Comparison of ENCODE assay signal across 27 mouse cellular contexts in the genomic region with DNA sequence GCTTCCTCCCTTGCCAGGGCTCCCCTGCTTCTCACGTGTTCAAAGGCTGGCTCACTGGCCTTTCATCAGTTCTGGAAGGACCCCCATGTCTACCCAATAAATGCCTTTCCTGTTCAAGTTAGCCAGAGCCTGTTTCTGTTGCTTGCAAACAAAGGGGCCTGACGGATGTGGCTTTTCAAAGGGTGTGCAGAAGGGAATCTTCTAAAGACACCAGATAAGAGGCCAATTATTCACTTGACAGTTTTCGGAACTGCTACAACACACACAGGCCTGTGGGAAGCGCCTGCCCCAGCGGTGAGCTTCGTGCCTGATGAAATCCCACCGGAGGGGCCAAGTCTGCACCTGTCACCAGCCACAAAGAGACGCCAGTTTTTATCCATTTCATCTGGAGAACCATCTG. TPM values are rescaled to one million over a fixed set of nuclear protein-coding genes. Genes with fewer than 3 reads are reported as not detected.
DNase-seq lines count a peak whose midpoint lies in the region; ATAC-seq lines count a peak whose summit lies in the region.
"Had no signal": no experiment of that assay in that cellular context is flagged by ENCODE, and none has a peak within 500 bp of the region (broad histone marks: within the 10 kb centered on the region; RNA-seq: fewer than 3 reads in every experiment).

No protein-coding gene starts in this region.

- H3K36me3 ChIP-seq in embryonic facial prominence, embryonic 14.5 days (ENCODE audit: control insufficient read depth, insufficient read depth, low read length) = no peaks in the 10 kb centered on the region
- no peaks in the 10 kb centered on the region for H3K36me3 ChIP-seq in embryonic facial prominence, embryonic 10.5 days (replicated peaks)
- H3K36me3 ChIP-seq in hindbrain, embryonic 16.5 days (ENCODE audit: control insufficient read depth, insufficient read depth, low read length) = no peaks in the 10 kb centered on the region
- H3K36me3 ChIP-seq in hindbrain, embryonic 13.5 days = no peaks in the 10 kb centered on the region
- H3K36me3 ChIP-seq: intestine, embryonic 15.5 days; midbrain, embryonic 12.5 days; neural tube, embryonic 15.5 days; stomach, embryonic 15.5 days had no signal

- H3K4me2 ChIP-seq in embryonic facial prominence, embryonic 14.5 days (ENCODE audit: low read depth, low read length) = no peak overlapping the region
- no peak overlapping the region for H3K4me2 ChIP-seq in hindbrain, embryonic 16.5 days (ENCODE audit: low read length)
- no peak overlapping the region for H3K4me2 ChIP-seq in hindbrain, embryonic 13.5 days
- H3K4me2 ChIP-seq: heart, embryonic 11.5 days; intestine, embryonic 15.5 days; liver, embryonic 11.5 days; midbrain, embryonic 12.5 days; neural tube, embryonic 15.5 days; stomach, embryonic 15.5 days had no signal

- ATAC-seq in embryonic facial prominence, embryonic 14.5 days (ENCODE audit: low read depth) = peak; percentile 47
- peak; percentile 65 for ATAC-seq in hindbrain, embryonic 16.5 days
- no peak for ATAC-seq in hindbrain, embryonic 13.5 days (ENCODE audit: low FRiP score)
- ATAC-seq: CD4-positive, CD25-positive, alpha-beta regulatory T cell, adult 4 months; intestine, embryonic 15.5 days; lung, postnatal 0 days had no signal

- DNase-seq in embryonic facial prominence, embryonic 14.5 days (ENCODE audit: low spot score) = no peak
- DNase-seq in embryonic facial prominence, embryonic 10.5 days (ENCODE audit: low spot score) = no peak
- DNase-seq in thymus, postnatal 14 days = peak; percentile 8
- DNase-seq in thymus, adult 18-20 months = no peak
- no peak for DNase-seq in adrenal gland, postnatal 36 days
- no peak for DNase-seq in urinary bladder, postnatal 10 days (ENCODE audit: low spot score)
- DNase-seq: adrenal gland, postnatal 25 days; cerebellum, adult 11-12 months; cerebellum, postnatal 14 days; gastrocnemius, postnatal 14 days; heart, adult 11 months; kidney, adult 8-10 months; kidney, postnatal 10 days; left cerebral cortex, postnatal 4 days; liver, postnatal 0 days had no signal

- 30% methylated on average over 8 of the region's 8 CpGs for WGBS in embryonic facial prominence, embryonic 14.5 days
- WGBS in embryonic facial prominence, embryonic 10.5 days = 44% methylated on average over 8 of the region's 8 CpGs
- WGBS in hindbrain, embryonic 16.5 days = 12% methylated on average over 8 of the region's 8 CpGs
- 7% methylated on average over 8 of the region's 8 CpGs for WGBS in hindbrain, embryonic 13.5 days

- no peak overlapping the region for H3K27ac ChIP-seq in embryonic facial prominence, embryonic 14.5 days (replicated peaks; ENCODE audit: low read depth, low read length)
- no peak overlapping the region for H3K27ac ChIP-seq in embryonic facial prominence, embryonic 10.5 days (replicated peaks)
- no peak overlapping the region for H3K27ac ChIP-seq in hindbrain, embryonic 16.5 days (ENCODE audit: low read depth, low read length)
- H3K27ac ChIP-seq in hindbrain, embryonic 13.5 days = no peak overlapping the region
- H3K27ac ChIP-seq: intestine, embryonic 15.5 days; macrophage; midbrain, embryonic 12.5 days; neural tube, embryonic 15.5 days; stomach, embryonic 15.5 days had no signal

- H3K9me3 ChIP-seq in embryonic facial prominence, embryonic 14.5 days (ENCODE audit: control insufficient read depth, low read length) = no peaks in the 10 kb centered on the region
- no peaks in the 10 kb centered on the region for H3K9me3 ChIP-seq in embryonic facial prominence, embryonic 10.5 days
- H3K9me3 ChIP-seq in hindbrain, embryonic 16.5 days (ENCODE audit: control insufficient read depth, low read length) = no peaks in the 10 kb centered on the region
- no peaks in the 10 kb centered on the region for H3K9me3 ChIP-seq in hindbrain, embryonic 13.5 days
- H3K9me3 ChIP-seq: intestine, embryonic 15.5 days; midbrain, embryonic 12.5 days; neural tube, embryonic 15.5 days; stomach, embryonic 15.5 days had no signal

- H3K4me3 ChIP-seq in embryonic facial prominence, embryonic 14.5 days (ENCODE audit: low read depth, low read length) = no peak overlapping the region
- no peak overlapping the region for H3K4me3 ChIP-seq in embryonic facial prominence, embryonic 10.5 days
- H3K4me3 ChIP-seq in hindbrain, embryonic 16.5 days (ENCODE audit: low read length) = no peak overlapping the region
- no peak overlapping the region for H3K4me3 ChIP-seq in hindbrain, embryonic 13.5 days
- H3K4me3 ChIP-seq: intestine, embryonic 15.5 days; midbrain, embryonic 12.5 days; neural tube, embryonic 15.5 days; stomach, embryonic 15.5 days had no signal

- H3K9ac ChIP-seq in embryonic facial prominence, embryonic 14.5 days (ENCODE audit: low read depth, low read length) = no peak overlapping the region
- H3K9ac ChIP-seq in hindbrain, embryonic 16.5 days (ENCODE audit: low read depth, low read length) = no peak overlapping the region
- H3K9ac ChIP-seq in hindbrain, embryonic 13.5 days = no peak overlapping the region
- H3K9ac ChIP-seq: intestine, embryonic 15.5 days; liver, postnatal 0 days; midbrain, embryonic 12.5 days; neural tube, embryonic 15.5 days; stomach, embryonic 15.5 days had no signal

- no peaks in the 10 kb centered on the region for H3K4me1 ChIP-seq in embryonic facial prominence, embryonic 14.5 days (ENCODE audit: control insufficient read depth, insufficient read depth, low read length)
- no peaks in the 10 kb centered on the region for H3K4me1 ChIP-seq in embryonic facial prominence, embryonic 10.5 days
- H3K4me1 ChIP-seq in hindbrain, embryonic 16.5 days (ENCODE audit: control insufficient read depth, insufficient read depth, low read depth, low read length) = no peaks in the 10 kb centered on the region
- H3K4me1 ChIP-seq in hindbrain, embryonic 13.5 days (replicated peaks) = peaks cover 5% of the 10 kb centered on the region
- H3K4me1 ChIP-seq: intestine, embryonic 15.5 days; midbrain, embryonic 12.5 days; neural tube, embryonic 15.5 days; stomach, embryonic 15.5 days had no signal

- no peaks in the 10 kb centered on the region for H3K27me3 ChIP-seq in embryonic facial prominence, embryonic 14.5 days (replicated peaks; ENCODE audit: control insufficient read depth, insufficient read depth, low read length)
- no peaks in the 10 kb centered on the region for H3K27me3 ChIP-seq in embryonic facial prominence, embryonic 10.5 days (replicated peaks; ENCODE audit: low read depth, poor library complexity, severe bottlenecking)
- H3K27me3 ChIP-seq in hindbrain, embryonic 16.5 days (replicated peaks; ENCODE audit: control insufficient read depth, insufficient read depth, low read length) = no peaks in the 10 kb centered on the region
- 0 out of 2 replicates have a peak, but pooled peaks cover 2% of the 10 kb centered on the region for H3K27me3 ChIP-seq in hindbrain, embryonic 13.5 days
- H3K27me3 ChIP-seq: intestine, embryonic 15.5 days; midbrain, embryonic 12.5 days; neural tube, embryonic 15.5 days; stomach, embryonic 15.5 days had no signal

RNA-seq across cellular contexts. Expression of a gene that starts 31.5 kb away (rescaled TPM):
- 3.7 and 4.7 TPM in 2 replicates for polyA plus RNA-seq in embryonic facial prominence, embryonic 14.5 days (2014; fragmentation: Nextera tagmentation; extraction: Ambion mirVana)
- 0.40 and 0.54 TPM in 2 replicates for polyA plus RNA-seq in embryonic facial prominence, embryonic 10.5 days (2016; fragmentation: Nextera tagmentation; extraction: Ambion mirVana)
- polyA plus RNA-seq in hindbrain, embryonic 16.5 days (2015; fragmentation: Nextera tagmentation; extraction: Ambion mirVana) = 4.3 and 5.6 TPM in 2 replicates
- polyA plus RNA-seq in hindbrain, embryonic 13.5 days (2015; fragmentation: Nextera tagmentation; extraction: Ambion mirVana) = 1.2 TPM in 2 replicates
- total RNA-seq in adrenal gland, postnatal 36 days (2021) = 100 to 1,000 TPM; 172 to 223 TPM
- total RNA-seq: hematopoietic stem cell, adult 5-6 weeks had no signal
- polyA plus RNA-seq: CD4-positive, CD25-positive, alpha-beta regulatory T cell, adult 4 months had no signal
